Mouse (Mus musculus) kidney, embryonic 14.5 days (tissue): ENCODE measurements around the gene Vmn2r71. TPM values are rescaled to one million over a fixed set of nuclear protein-coding genes. Genes with fewer than 3 reads are reported as not detected.

Experiments
- ATAC-seq: fragments of 200-750 bp; cut with Nextera tagmentation; 2 replicates; pipeline ENCODE4 v1.8.0; 2017; ENCODE audit warnings: moderate number of reproducible peaks, mild to moderate bottlenecking, moderate TSS enrichment, moderate library complexity; ENCODE audit not compliant: low FRiP score, low TSS enrichment
- H3K27ac ChIP-seq: fragments of 300-500 bp; sonication (generic); 2 replicates; pipeline ENCODE4 v1.5.1; 2014; ENCODE audit warnings: low read depth, mild to moderate bottlenecking, low read length, moderate library complexity, mixed read lengths
- H3K27me3 ChIP-seq: fragments of 300-500 bp; sonication (generic); 2 replicates; pipeline ENCODE4 v1.6.1; 2014; ENCODE audit warnings: mild to moderate bottlenecking, low read length; ENCODE audit not compliant: control insufficient read depth, insufficient read depth
- H3K36me3 ChIP-seq: fragments of 300-500 bp; sonication (generic); 2 replicates; pipeline ENCODE4 v1.6.1; 2014; ENCODE audit warnings: low read length, mixed read lengths; ENCODE audit not compliant: control insufficient read depth, insufficient read depth
- H3K4me1 ChIP-seq: fragments of 300-500 bp; sonication (generic); 2 replicates; pipeline ENCODE4 v1.6.1; 2014; ENCODE audit warnings: low read length, mixed read lengths; ENCODE audit not compliant: control insufficient read depth, insufficient read depth
- H3K4me2 ChIP-seq: fragments of 300-500 bp; sonication (generic); replicated peaks from 2 replicates; pipeline ENCODE4 v1.6.1; 2014; ENCODE audit warnings: low read depth, mild to moderate bottlenecking, low read length
- H3K4me3 ChIP-seq: fragments of 300-500 bp; sonication (generic); 2 replicates; pipeline ENCODE4 v1.5.1; 2014; ENCODE audit warnings: mild to moderate bottlenecking, low read length
- H3K9ac ChIP-seq: fragments of 300-500 bp; sonication (generic); 2 replicates; pipeline ENCODE4 v1.6.1; 2014; ENCODE audit warnings: low read depth, mild to moderate bottlenecking, low read length, moderate library complexity
- H3K9me3 ChIP-seq: fragments of 300-500 bp; sonication (generic); 2 replicates; pipeline ENCODE4 v1.6.1; 2016; ENCODE audit warnings: low read length; ENCODE audit not compliant: control insufficient read depth
- WGBS: fragments of 180-500 bp; shearing (Covaris S2); extraction: QIAGEN DNeasy Blood & Tissue Kit; methylation state at CpG from one replicate; pipeline ENCODE4 v1.1.7; 2014; 5-methylcytosine and 5-hydroxymethylcytosine counted together
- polyA plus RNA-seq: library from polyadenylated mRNA; unstranded; fragments of >200 nt; fragmentation: Nextera tagmentation; extraction: Ambion mirVana; gene quantifications from 2 replicates; pipeline ENCODE4 v1.2.1, GENCODE M21; 2014

Vmn2r71 gene
- not detected in 2 replicates for polyA plus RNA-seq

DNA sequence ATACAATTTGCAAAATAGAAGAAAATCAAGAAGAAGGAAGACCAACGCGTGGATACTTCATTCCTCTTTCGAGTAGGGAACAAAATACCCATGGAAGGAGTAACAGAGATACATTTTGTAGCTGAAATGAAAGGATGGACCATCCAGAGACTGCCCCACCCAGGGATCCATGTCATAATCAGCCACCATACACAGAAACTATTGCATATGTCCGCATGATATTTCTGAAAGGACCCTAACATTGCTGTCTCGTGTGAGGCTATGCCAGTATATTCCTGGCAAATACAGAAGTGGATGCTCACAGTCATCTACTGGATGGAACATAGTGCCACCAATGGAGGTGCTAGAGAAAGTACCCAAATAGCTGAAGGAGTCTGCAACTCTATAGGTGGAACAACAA is at the start of gene Vmn2r71:
Gene Vmn2r71, plus strand, starts transcription at position 301 of the 400 bp plus-strand sequence.
- WGBS: 84% methylated on average over 5 of the region's 5 CpGs

DNA sequence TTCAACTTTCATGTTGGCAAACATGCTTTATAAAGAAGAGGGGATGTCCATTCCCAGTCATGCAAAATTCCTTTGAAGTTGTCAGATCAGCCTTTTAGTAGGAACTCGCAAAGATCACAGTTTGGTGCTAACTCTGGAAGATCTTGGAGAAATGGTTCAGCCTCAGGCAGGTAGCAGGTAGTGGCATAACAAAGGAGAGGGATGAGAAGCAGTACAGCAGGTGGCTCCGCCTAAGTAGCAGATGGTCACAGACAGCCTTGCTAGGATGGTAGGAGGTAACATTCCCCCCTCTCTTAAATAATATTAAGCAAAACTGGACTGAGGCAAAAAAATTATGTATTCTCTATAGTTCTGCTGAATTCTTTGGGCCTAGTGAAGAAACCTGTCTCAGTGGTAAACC is 20.8 kb upstream of the Vmn2r71 start:
- H3K4me3 ChIP-seq: no peak overlapping the region
- H3K36me3 ChIP-seq: no peaks in the 10 kb centered on the region
- H3K27me3 ChIP-seq: no peaks in the 10 kb centered on the region
- H3K4me2 ChIP-seq: no peak overlapping the region
- WGBS: 87% methylated on average over 2 of the region's 2 CpGs
- no peaks in the 10 kb centered on the region for H3K4me1 ChIP-seq
- H3K27ac ChIP-seq: no peak overlapping the region
- no peak for ATAC-seq
- H3K9ac ChIP-seq: no peak overlapping the region
- H3K9me3 ChIP-seq: 0 out of 2 replicates have a peak, but pooled peaks cover 5% of the 10 kb centered on the region

More for the DNA sequence above, at the start of gene Vmn2r71:
- H3K4me2 ChIP-seq: no peak within 1 kb of the TSS
- H3K27ac ChIP-seq: no peak within 1 kb of the TSS
- no peak within 1 kb of the TSS for H3K4me3 ChIP-seq
- H3K9ac ChIP-seq: no peak within 1 kb of the TSS
- H3K27me3 ChIP-seq: no peaks in the 10 kb centered on the region
- no peaks in the 10 kb centered on the region for H3K36me3 ChIP-seq
- no peaks in the 10 kb centered on the region for H3K9me3 ChIP-seq
- no peak for ATAC-seq
- no peaks in the 10 kb centered on the region for H3K4me1 ChIP-seq

DNA sequence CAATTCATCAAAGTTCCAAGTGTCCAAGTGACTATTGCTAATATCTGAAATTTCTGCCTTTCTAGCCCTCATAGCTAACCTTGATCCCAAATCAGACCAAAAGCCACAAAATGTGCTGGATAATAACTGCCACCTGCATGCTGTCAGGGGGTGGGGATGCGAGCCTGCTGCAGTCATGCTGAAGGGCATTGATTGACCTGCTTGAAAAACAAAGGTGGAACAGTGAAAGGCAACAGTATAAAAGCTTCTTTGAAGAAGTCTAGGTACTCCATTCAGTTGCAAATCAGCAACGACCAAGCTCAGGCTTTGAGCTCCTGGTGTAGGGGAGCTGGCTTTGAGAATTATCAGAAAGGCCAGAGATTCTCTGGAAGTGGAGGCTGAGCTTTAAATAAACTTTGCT is 19.8 kb upstream of the Vmn2r71 start:
- no peaks in the 10 kb centered on the region for H3K36me3 ChIP-seq
- no peak for ATAC-seq
- H3K9me3 ChIP-seq: 0 out of 2 replicates have a peak, but pooled peaks cover 5% of the 10 kb centered on the region
- no peaks in the 10 kb centered on the region for H3K27me3 ChIP-seq
- H3K4me1 ChIP-seq: no peaks in the 10 kb centered on the region
- WGBS: 65% methylated on average over 2 of the region's 2 CpGs
- no peak overlapping the region for H3K4me3 ChIP-seq
- H3K4me2 ChIP-seq: no peak overlapping the region
- no peak overlapping the region for H3K27ac ChIP-seq
- H3K9ac ChIP-seq: no peak overlapping the region

DNA sequence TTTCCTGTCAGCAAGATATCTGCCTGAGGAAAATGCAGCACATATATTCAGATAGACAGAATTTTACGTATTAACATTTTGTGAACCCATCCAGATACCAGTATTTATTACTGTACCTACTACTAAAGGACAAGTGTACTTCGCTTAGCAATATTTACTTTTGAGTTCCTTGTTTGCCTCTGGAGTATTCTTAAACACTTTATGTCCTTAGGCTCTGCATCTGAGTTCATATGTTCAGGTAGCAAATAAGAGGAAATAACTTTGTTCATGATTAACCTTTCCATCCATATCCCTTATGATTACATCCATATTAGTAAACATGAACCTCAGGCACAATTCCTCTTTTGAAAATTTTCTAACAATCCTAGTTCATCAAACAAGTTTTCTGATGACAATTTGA is 6.2 kb downstream of the Vmn2r71 start, which contains the start of gene Vmn2r70:
Gene Vmn2r70, minus strand, starts transcription at position 101 of the 400 bp plus-strand sequence.
- 79% methylated on average over 2 of the region's 2 CpGs for whole genome bisulfite sequencing
- no peak for ATAC-seq
- Histone ChIP-seq H3K27me3 (no peaks in the 10 kb centered on the region), H3K4me2 (no peak within 1 kb of the TSS), H3K4me3 (no peak within 1 kb of the TSS), H3K4me1 (no peaks in the 10 kb centered on the region), H3K27ac (no peak within 1 kb of the TSS), H3K9me3 (no peaks in the 10 kb centered on the region), H3K36me3 (no peaks in the 10 kb centered on the region), H3K9ac (no peak within 1 kb of the TSS)

Other genes starting within 250 kb of the Vmn2r71 start
- gene Vmn2r69, start 147.2 kb upstream of the Vmn2r71 start, polyA plus RNA-seq: not detected in 2 replicates
- not detected in 2 replicates for gene Vmn2r70, start 6.1 kb downstream of the Vmn2r71 start, polyA plus RNA-seq
- gene Vmn2r72, start 192.0 kb downstream of the Vmn2r71 start, polyA plus RNA-seq: not detected in 2 replicates